In the genomic region with DNA sequence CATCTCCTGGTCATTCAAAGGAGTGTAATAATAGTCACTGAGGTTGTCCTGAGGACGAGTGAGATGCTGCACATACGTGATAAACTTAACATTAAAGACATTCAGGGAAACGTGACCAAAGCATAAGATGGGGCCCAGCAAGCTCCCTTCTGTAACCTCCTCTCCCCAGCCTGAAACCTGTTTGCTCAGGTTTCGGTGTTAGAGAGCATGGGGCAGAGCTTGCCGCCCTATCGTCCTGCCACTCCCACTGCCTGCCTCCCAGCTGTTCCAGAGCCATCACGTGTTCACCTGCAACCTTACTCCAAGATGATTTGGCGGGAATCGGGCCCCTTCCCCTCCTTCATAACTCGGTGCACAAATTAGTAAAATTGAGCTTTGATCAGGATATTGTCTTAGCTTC, we compare ENCODE assay signal across 8 mouse cellular contexts.
DNase-seq lines count a peak whose midpoint lies in the region; ATAC-seq and TF ChIP-seq lines count a peak whose summit lies in the region.
"Not testable (repeated sequence)": the region's sequence is repeated elsewhere in the genome, so short reads cannot be mapped to it uniquely, and the experiment has no call there.

No protein-coding gene starts in this region.

- H3K9ac ChIP-seq in intestine, embryonic 14.5 days (ENCODE audit: low read length); stomach, embryonic 16.5 days (ENCODE audit: low read length): not testable (repeated sequence)
- H3K9ac ChIP-seq in intestine, embryonic 16.5 days (ENCODE audit: low read depth, low read length), result peak overlapping the region; percentile 21; the same call in 1 of the 2 replicates

- WGBS in intestine, embryonic 14.5 days, result 51% methylated on average over 10 of the region's 10 CpGs
- 48% methylated on average over 10 of the region's 10 CpGs for WGBS in intestine, embryonic 16.5 days
- WGBS in kidney, adult 2 months, result 38% methylated on average over 10 of the region's 10 CpGs
- 45% methylated on average over 10 of the region's 10 CpGs for WGBS in stomach, embryonic 16.5 days

- TF ChIP-seq POLR2A in kidney, adult 2 months (IDR thresholded peaks at IDR 0.05; ENCODE audit: low read depth, low read length), result not testable (repeated sequence)

- not testable (repeated sequence) for H3K9me3 ChIP-seq in intestine, embryonic 14.5 days (ENCODE audit: control insufficient read depth, low read length); intestine, embryonic 16.5 days (ENCODE audit: control insufficient read depth, low read length); stomach, embryonic 16.5 days (replicated peaks; ENCODE audit: control insufficient read depth, low read length)

- H3K4me2 ChIP-seq in intestine, embryonic 14.5 days (ENCODE audit: low read length); intestine, embryonic 16.5 days (ENCODE audit: low read depth, low read length); stomach, embryonic 16.5 days (ENCODE audit: low read depth, low read length): not testable (repeated sequence)

- not testable (repeated sequence) for H3K27me3 ChIP-seq in intestine, embryonic 14.5 days (replicated peaks; ENCODE audit: control insufficient read depth, insufficient read depth, low read length); intestine, embryonic 16.5 days (replicated peaks; ENCODE audit: control insufficient read depth, insufficient read depth, low read length); kidney, adult 2 months (replicated peaks; ENCODE audit: control insufficient read depth, insufficient read depth, low read length); stomach, embryonic 16.5 days (ENCODE audit: control insufficient read depth, insufficient read depth, low read length)

- DNase-seq in ZHBTc4 (ENCODE audit: low read depth, low spot score), result peak; percentile 18
- DNase-seq in intestine, embryonic 14.5 days (ENCODE audit: low spot score), result not testable (repeated sequence)
- DNase-seq in kidney, adult 11 months, result peak; percentile 16
- DNase-seq in kidney, adult 2 months, result peak; percentile 17
- DNase-seq in kidney, adult 9 months, result peak; percentile 18
- DNase-seq in urinary bladder, postnatal 14 days (ENCODE audit: low spot score), result peak; percentile 20

- not testable (repeated sequence) for H3K27ac ChIP-seq in intestine, embryonic 14.5 days (ENCODE audit: low read depth); kidney, adult 2 months (ENCODE audit: insufficient read depth, low read depth, low read length)
- peak overlapping the region; percentile 34; the same call in 1 of the 2 replicates for H3K27ac ChIP-seq in intestine, embryonic 16.5 days (ENCODE audit: low read length)
- peak overlapping the region; percentile 53; the same call in 1 of the 2 replicates for H3K27ac ChIP-seq in stomach, embryonic 16.5 days (ENCODE audit: low read length)

- not testable (repeated sequence) for H3K36me3 ChIP-seq in intestine, embryonic 14.5 days (ENCODE audit: control insufficient read depth, insufficient read depth, low read length); intestine, embryonic 16.5 days (ENCODE audit: control insufficient read depth, insufficient read depth, low read length); kidney, adult 2 months (ENCODE audit: control insufficient read depth, insufficient read depth, low read length); stomach, embryonic 16.5 days (ENCODE audit: control insufficient read depth, insufficient read depth, low read length)

- not testable (repeated sequence) for H3K4me3 ChIP-seq in intestine, embryonic 14.5 days (ENCODE audit: low read depth, low read length); intestine, embryonic 16.5 days (ENCODE audit: low read length); kidney, adult 2 months (ENCODE audit: insufficient read depth, low read depth, low read length); stomach, embryonic 16.5 days (replicated peaks; ENCODE audit: low read length)

- not testable (repeated sequence) for TF ChIP-seq CTCF in kidney, adult 2 months (conservative IDR thresholded peaks at IDR 0.05; ENCODE audit: insufficient read depth, insufficient read length, low read depth, low read length)

- ATAC-seq in intestine, embryonic 14.5 days (replicated peaks; ENCODE audit: low FRiP score, low TSS enrichment, low read depth), result 0 out of 2 replicates have a peak, but pooled peaks have one; percentile 36
- peak; percentile 62 for ATAC-seq in intestine, embryonic 16.5 days
- ATAC-seq in stomach, embryonic 16.5 days (ENCODE audit: insufficient read depth, low FRiP score), result not testable (repeated sequence)

- H3K4me1 ChIP-seq in intestine, embryonic 14.5 days (replicated peaks; ENCODE audit: control insufficient read depth, insufficient read depth, low read length); kidney, adult 2 months (ENCODE audit: control insufficient read depth, insufficient read depth, low read length); stomach, embryonic 16.5 days (ENCODE audit: control insufficient read depth, insufficient read depth, low read length): not testable (repeated sequence)
- peaks cover 14% of the 10 kb centered on the region for H3K4me1 ChIP-seq in intestine, embryonic 16.5 days (ENCODE audit: control insufficient read depth, insufficient read depth, low read length)
